Mouse (Mus musculus): Measurements from ENCODE around the gene Arhgef7. TPM values are rescaled to one million over a fixed set of nuclear protein-coding genes. Genes with fewer than 3 reads are reported as not detected.

Arhgef7 gene
- polyA plus RNA-seq, 1 experiment from 2014 or later, result 50.1 TPM

- Histone ChIP-seq H3K27ac (no peak overlapping the region), H3K4me1 (0 out of 2 replicates have a peak, but pooled peaks cover 4% of the 10 kb centered on the region), H3K27me3 (no peaks in the 10 kb centered on the region), H3K9ac (no peak overlapping the region), H3K9me3 (no peaks in the 10 kb centered on the region), H3K4me3 (no peak overlapping the region), H3K4me2 (no peak overlapping the region), H3K36me3 (peaks cover 72% of the 10 kb centered on the region)
- ATAC-seq (ENCODE audit: insufficient number of reproducible peaks, low FRiP score, low TSS enrichment, low read depth), result no peak
- WGBS, result 89% methylated on average over 4 of the region's 4 CpGs
Observed at GRCm38 (mm10) chr8:11804914-11805313, 77.4 kb downstream of the Arhgef7 start.

DNA sequence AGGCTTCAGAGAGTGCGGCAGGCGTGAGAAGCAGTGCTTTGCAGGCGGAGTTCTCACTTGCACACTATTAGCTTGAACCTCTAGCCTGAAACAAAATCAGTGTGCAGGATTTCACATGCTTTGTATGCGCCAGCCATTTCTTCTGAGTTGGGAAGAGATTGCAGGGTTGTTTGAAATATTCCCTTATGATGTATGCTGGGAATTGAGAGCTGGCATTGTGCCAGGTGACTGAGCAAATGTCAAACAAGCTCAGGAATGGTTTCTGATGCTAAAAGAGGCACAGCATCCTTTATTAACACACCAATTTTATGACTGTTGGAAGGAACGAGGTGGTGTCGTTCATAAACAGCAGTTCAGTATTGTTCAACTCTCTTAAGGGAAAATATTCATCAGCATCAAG is 78.7 kb downstream of the Arhgef7 start:
- Histone ChIP-seq H3K9me3 (no peaks in the 10 kb centered on the region), H3K4me3 (no peak overlapping the region), H3K4me1 (0 out of 2 replicates have a peak, but pooled peaks cover 2% of the 10 kb centered on the region), H3K4me2 (no peak overlapping the region), H3K9ac (no peak overlapping the region), H3K27me3 (no peaks in the 10 kb centered on the region), H3K36me3 (peaks cover 85% of the 10 kb centered on the region), H3K27ac (no peak overlapping the region)
- WGBS, result 80% methylated on average over 6 of the region's 6 CpGs
- no peak for ATAC-seq (ENCODE audit: insufficient number of reproducible peaks, low FRiP score, low TSS enrichment, low read depth)

GRCm38 (mm10) chr8:11807361-11807760 is 79.8 kb downstream of the Arhgef7 start:
- H3K9me3 ChIP-seq, result no peaks in the 10 kb centered on the region
- H3K27ac ChIP-seq, result no peak overlapping the region
- no peaks in the 10 kb centered on the region for H3K4me1 ChIP-seq
- H3K27me3 ChIP-seq, result no peaks in the 10 kb centered on the region
- no peak overlapping the region for H3K4me3 ChIP-seq
- peaks cover 93% of the 10 kb centered on the region for H3K36me3 ChIP-seq
- ATAC-seq (ENCODE audit: insufficient number of reproducible peaks, low FRiP score, low TSS enrichment, low read depth), result no peak
- WGBS, result 83% methylated on average over 3 of the region's 3 CpGs
- no peak overlapping the region for H3K9ac ChIP-seq
- no peak overlapping the region for H3K4me2 ChIP-seq

DNA sequence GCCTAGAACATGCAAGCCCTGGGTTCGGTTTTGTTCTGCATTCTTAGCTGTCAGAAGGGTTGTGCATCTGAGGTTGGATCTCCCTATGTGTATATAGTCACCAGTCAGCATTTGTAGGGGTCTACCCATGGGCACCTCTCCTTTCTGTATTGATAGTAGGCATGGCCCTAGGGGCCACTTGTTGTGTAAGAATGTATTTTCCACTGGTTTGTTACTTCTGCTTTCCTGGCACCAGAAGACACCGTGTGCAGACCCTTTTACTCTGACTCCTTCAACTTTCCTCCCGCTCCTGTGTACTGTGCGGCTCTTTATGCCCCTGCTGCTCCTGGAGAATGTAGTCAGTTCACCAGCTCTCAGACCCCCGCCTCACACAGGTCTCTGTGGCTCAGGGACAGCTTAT is 80.5 kb downstream of the Arhgef7 start:
- H3K9ac ChIP-seq, result no peak overlapping the region
- H3K36me3 ChIP-seq, result peaks cover 93% of the 10 kb centered on the region
- 96% methylated on average over 5 of the region's 5 CpGs for WGBS
- no peaks in the 10 kb centered on the region for H3K27me3 ChIP-seq
- H3K4me3 ChIP-seq, result no peak overlapping the region
- no peak overlapping the region for H3K27ac ChIP-seq
- H3K4me1 ChIP-seq, result no peaks in the 10 kb centered on the region
- no peaks in the 10 kb centered on the region for H3K9me3 ChIP-seq
- H3K4me2 ChIP-seq, result no peak overlapping the region
- no peak for ATAC-seq (ENCODE audit: insufficient number of reproducible peaks, low FRiP score, low TSS enrichment, low read depth)

DNA sequence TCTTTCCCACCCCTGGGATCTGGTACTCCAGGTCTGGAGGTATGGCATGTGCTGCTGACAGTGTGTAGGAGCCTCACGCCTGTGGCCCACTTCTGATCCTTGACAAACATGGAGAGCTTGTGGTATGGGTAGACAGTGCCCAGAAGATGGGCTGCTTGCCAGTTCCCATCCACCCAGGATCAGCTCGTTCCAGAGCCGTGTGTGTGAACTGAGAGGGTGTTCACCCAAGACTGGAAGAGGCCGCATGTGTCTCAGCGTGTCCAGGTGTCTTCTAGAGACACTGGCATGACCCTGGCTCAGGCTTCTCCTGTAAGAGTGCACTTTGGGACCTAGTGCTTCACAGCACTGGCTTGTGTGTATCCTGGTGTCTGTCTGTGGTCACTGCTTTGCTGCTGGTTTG is 82.9 kb downstream of the Arhgef7 start:
- H3K27me3 ChIP-seq, result no peaks in the 10 kb centered on the region
- H3K4me1 ChIP-seq, result no peaks in the 10 kb centered on the region
- no peaks in the 10 kb centered on the region for H3K9me3 ChIP-seq
- no peak overlapping the region for H3K9ac ChIP-seq
- no peak overlapping the region for H3K4me3 ChIP-seq
- 87% methylated on average over 5 of the region's 5 CpGs for WGBS
- no peak overlapping the region for H3K4me2 ChIP-seq
- peaks cover 97% of the 10 kb centered on the region for H3K36me3 ChIP-seq
- no peak overlapping the region for H3K27ac ChIP-seq
- ATAC-seq (ENCODE audit: insufficient number of reproducible peaks, low FRiP score, low TSS enrichment, low read depth), result 0 out of 2 replicates have a peak, but pooled peaks have one; percentile 18

GRCm38 (mm10) chr8:11813801-11814200 is 86.3 kb downstream of the Arhgef7 start:
- no peaks in the 10 kb centered on the region for H3K9me3 ChIP-seq
- no peak overlapping the region for H3K4me3 ChIP-seq
- H3K4me2 ChIP-seq, result no peak overlapping the region
- peaks cover 97% of the 10 kb centered on the region for H3K36me3 ChIP-seq
- no peak for ATAC-seq (ENCODE audit: insufficient number of reproducible peaks, low FRiP score, low TSS enrichment, low read depth)
- no peak overlapping the region for H3K27ac ChIP-seq
- 87% methylated on average over 7 of the region's 7 CpGs for whole genome bisulfite sequencing
- H3K27me3 ChIP-seq, result no peaks in the 10 kb centered on the region
- no peak overlapping the region for H3K9ac ChIP-seq
- H3K4me1 ChIP-seq, result no peaks in the 10 kb centered on the region

DNA sequence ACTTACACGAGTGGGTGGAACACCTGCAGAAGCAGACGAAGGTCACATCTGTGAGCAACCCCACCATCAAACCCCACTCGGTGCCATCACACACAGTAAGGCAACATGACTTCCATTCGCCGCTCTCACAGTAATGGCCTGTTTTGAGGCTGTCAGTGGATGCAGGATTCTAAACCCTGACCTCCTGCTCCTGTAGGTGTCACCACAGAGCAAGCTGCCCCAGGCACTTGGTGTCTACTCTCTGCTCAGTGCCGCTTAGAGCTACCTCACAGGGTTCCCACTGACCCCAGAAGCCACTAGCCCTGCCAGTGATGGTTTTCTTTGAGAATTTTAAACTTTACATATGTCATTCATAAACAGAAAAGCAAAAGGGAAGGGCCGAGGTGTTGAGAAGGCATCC is 87.7 kb downstream of the Arhgef7 start:
- ATAC-seq (ENCODE audit: insufficient number of reproducible peaks, low FRiP score, low TSS enrichment, low read depth), result no peak
- Histone ChIP-seq H3K4me1 (no peaks in the 10 kb centered on the region), H3K4me3 (no peak overlapping the region), H3K27ac (no peak overlapping the region), H3K9ac (no peak overlapping the region), H3K36me3 (peaks cover 97% of the 10 kb centered on the region), H3K4me2 (no peak overlapping the region), H3K27me3 (no peaks in the 10 kb centered on the region), H3K9me3 (no peaks in the 10 kb centered on the region)
- WGBS, result 84% methylated on average over 7 of the region's 7 CpGs

- no peaks in the 10 kb centered on the region for H3K9me3 ChIP-seq
- H3K4me3 ChIP-seq, result no peak overlapping the region
- H3K36me3 ChIP-seq, result peaks cover 89% of the 10 kb centered on the region
- H3K4me1 ChIP-seq, result no peaks in the 10 kb centered on the region
- no peak for ATAC-seq (ENCODE audit: insufficient number of reproducible peaks, low FRiP score, low TSS enrichment, low read depth)
- no peak overlapping the region for H3K4me2 ChIP-seq
- H3K9ac ChIP-seq, result no peak overlapping the region
- H3K27me3 ChIP-seq, result no peaks in the 10 kb centered on the region
- no peak overlapping the region for H3K27ac ChIP-seq
- 91% methylated on average over 5 of the region's 5 CpGs for WGBS
Observed at GRCm38 (mm10) chr8:11820136-11820535, 92.6 kb downstream of the Arhgef7 start.

GRCm38 (mm10) chr8:11820568-11820967 is 93.0 kb downstream of the Arhgef7 start:
- Histone ChIP-seq H3K9ac (no peak overlapping the region), H3K4me1 (no peaks in the 10 kb centered on the region), H3K9me3 (no peaks in the 10 kb centered on the region), H3K4me3 (no peak overlapping the region), H3K36me3 (peaks cover 89% of the 10 kb centered on the region), H3K27ac (no peak overlapping the region; the same call in 1 of the 2 replicates), H3K27me3 (no peaks in the 10 kb centered on the region), H3K4me2 (no peak overlapping the region)
- no peak for ATAC-seq (ENCODE audit: insufficient number of reproducible peaks, low FRiP score, low TSS enrichment, low read depth)
- WGBS, result 83% methylated on average over 5 of the region's 5 CpGs

DNA sequence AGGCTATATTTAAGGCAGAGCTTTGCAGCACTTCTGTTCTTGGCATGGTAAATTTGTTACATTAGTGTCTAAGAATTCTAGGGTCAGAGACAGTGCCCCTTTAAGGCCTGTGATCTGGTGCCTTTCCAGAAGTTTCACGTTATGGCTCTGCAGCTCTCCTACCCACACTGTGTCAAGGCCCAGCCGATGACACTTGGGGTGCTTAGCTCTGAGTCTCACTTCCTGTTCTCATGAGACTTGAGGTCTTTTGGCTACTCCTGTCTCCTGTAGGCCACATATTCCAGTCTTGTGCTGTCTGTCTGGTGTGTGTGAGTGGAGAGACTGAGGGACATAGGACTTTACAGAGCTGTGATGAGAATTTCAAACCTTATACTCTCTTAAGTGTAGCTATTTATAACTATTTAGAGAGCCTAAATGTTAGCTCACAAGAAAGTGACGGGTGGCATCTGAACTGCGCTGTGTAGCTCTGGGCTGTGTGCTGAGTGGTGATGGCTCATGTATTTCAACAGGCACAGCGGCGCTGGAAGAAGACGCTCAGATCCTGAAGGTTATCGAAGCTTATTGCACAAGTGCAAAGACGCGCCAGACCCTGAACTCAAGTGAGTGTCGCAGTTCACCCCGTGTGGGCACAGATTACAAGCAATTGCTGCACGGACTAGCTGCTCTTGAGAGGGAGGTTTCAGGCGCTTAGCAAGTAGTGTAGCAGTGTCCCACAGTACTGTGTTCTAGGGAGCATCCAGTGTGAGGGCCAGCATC is 94.1 kb downstream of the Arhgef7 start:
- Histone ChIP-seq H3K4me3 (no peak overlapping the region), H3K36me3 (peaks cover 89% of the 10 kb centered on the region), H3K9ac (no peak overlapping the region), H3K27ac (no peak overlapping the region), H3K4me2 (no peak overlapping the region), H3K9me3 (no peaks in the 10 kb centered on the region), H3K4me1 (no peaks in the 10 kb centered on the region), H3K27me3 (no peaks in the 10 kb centered on the region)
- no peak for ATAC-seq (ENCODE audit: insufficient number of reproducible peaks, low FRiP score, low TSS enrichment, low read depth)
- 89% methylated on average over 14 of the region's 14 CpGs for WGBS

GRCm38 (mm10) chr8:11822550-11823060 is 95.1 kb downstream of the Arhgef7 start:
- no peaks in the 10 kb centered on the region for H3K9me3 ChIP-seq
- H3K36me3 ChIP-seq, result peaks cover 89% of the 10 kb centered on the region
- no peaks in the 10 kb centered on the region for H3K4me1 ChIP-seq
- no peak overlapping the region for H3K27ac ChIP-seq
- no peak overlapping the region for H3K4me2 ChIP-seq
- no peak overlapping the region for H3K9ac ChIP-seq
- ATAC-seq (ENCODE audit: insufficient number of reproducible peaks, low FRiP score, low TSS enrichment, low read depth), result no peak
- H3K4me3 ChIP-seq, result no peak overlapping the region
- WGBS, result 44% methylated on average over 9 of the region's 9 CpGs
- H3K27me3 ChIP-seq, result no peaks in the 10 kb centered on the region

GRCm38 (mm10) chr8:11825756-11826155 is 98.2 kb downstream of the Arhgef7 start:
- no peaks in the 10 kb centered on the region for H3K9me3 ChIP-seq
- no peaks in the 10 kb centered on the region for H3K4me1 ChIP-seq
- ATAC-seq (ENCODE audit: insufficient number of reproducible peaks, low FRiP score, low TSS enrichment, low read depth), result no peak
- H3K36me3 ChIP-seq, result peaks cover 80% of the 10 kb centered on the region
- no peak overlapping the region for H3K4me2 ChIP-seq
- 70% methylated on average over 3 of the region's 3 CpGs for WGBS
- no peak overlapping the region for H3K4me3 ChIP-seq
- no peaks in the 10 kb centered on the region for H3K27me3 ChIP-seq
- no peak overlapping the region for H3K27ac ChIP-seq
- no peak overlapping the region for H3K9ac ChIP-seq
